Mouse (Mus musculus) small intestine, adult 2 months (tissue): ENCODE data around the gene Casp12.

ENCODE experiments used
- CTCF ChIP-seq: fragments of 200-500 bp; IDR thresholded peaks from 2 replicates; pipeline ENCODE4 v1.5.1; 2012; ENCODE audit warnings: low read depth, mild to moderate bottlenecking, control low read depth, inconsistent platforms, low read length, moderate library complexity, mixed read lengths; ENCODE audit not compliant: insufficient replicate concordance, insufficient read length; ENCODE audit errors: extremely low read depth
- POLR2A ChIP-seq: fragments of 200-500 bp; IDR thresholded peaks from 2 replicates; pipeline ENCODE4 v1.6.1; 2012; ENCODE audit warnings: low read depth, mild to moderate bottlenecking, control low read depth, inconsistent platforms, low read length, moderate library complexity

DNA sequence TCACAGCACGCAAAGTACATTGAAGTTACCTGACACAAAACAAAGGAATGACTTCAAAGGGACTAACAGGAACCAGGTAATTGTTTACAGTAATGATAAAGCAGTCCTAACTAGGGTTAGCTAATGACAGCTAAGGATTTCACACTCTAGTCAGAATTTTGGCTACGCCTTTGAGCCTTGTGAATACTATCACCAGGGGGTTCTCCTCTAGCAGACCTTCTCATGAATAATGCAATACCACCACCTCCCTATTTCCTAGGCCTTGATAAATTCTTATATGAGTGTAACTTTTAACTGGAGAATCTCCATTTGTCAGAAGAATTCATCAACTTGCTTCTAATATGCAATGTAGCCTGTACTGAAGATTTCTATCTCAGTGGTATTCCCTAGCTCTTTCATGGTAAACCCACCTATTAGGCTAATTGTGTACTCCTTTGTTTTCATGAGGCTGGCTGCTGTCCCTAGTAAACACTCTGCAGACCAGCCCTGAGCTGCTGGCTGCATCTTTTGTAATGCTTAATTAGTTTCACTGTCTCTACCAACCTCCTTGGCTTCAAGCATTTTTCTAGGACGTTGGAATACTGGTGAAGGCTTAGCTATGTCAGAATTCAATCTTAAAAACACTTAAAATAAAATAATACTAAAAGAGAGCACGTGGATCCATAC, 67.3 kb downstream of the Casp12 start:
- TF ChIP-seq POLR2A, result no peak
- no peak for TF ChIP-seq CTCF
